Mouse (Mus musculus): ENCODE results near the gene Itgam. TPM values are rescaled to one million over a fixed set of nuclear protein-coding genes. Genes with fewer than 3 reads are reported as not detected.
"Not testable (repeated sequence)": the region's sequence is repeated elsewhere in the genome, so short reads cannot be mapped to it uniquely, and the experiment has no call there.

Gene Itgam
- total RNA-seq (2012; rRNA removed): 0.42 and 1.0 TPM in 2 replicates

- DNase-seq (ENCODE audit: low read depth, low spot score): no peak
- in situ Hi-C loops (cut with MboI; ENCODE audit: low sequenced_read_pairs in 2 of 2, unreplicated experiment in 2 of 2): no loop called here
- TF ChIP-seq ZNF384 (IDR thresholded peaks at IDR 0.05; ENCODE audit: low read depth, low read length): no peak
- TF ChIP-seq CHD2 (IDR thresholded peaks at IDR 0.05; ENCODE audit: low read depth, low read length): no peak
- TF ChIP-seq HCFC1 (IDR thresholded peaks at IDR 0.05; ENCODE audit: borderline replicate concordance, insufficient read depth, low read length): no peak
- no peak for TF ChIP-seq ZC3H11A (IDR thresholded peaks at IDR 0.05; ENCODE audit: borderline replicate concordance, low read depth, low read length)
- TF ChIP-seq MAFK (IDR thresholded peaks at IDR 0.05; ENCODE audit: insufficient read depth, low read depth, low read length): no peak
- no peaks in the 10 kb centered on the region for H3K4me1 ChIP-seq (ENCODE audit: control insufficient read depth in 2 of 2, insufficient read depth in 2 of 2, low read length in 2 of 2, poor library complexity in 1 of 2)
- H3K9me3 ChIP-seq (ENCODE audit: control insufficient read depth, insufficient read depth, low read depth, low read length): no peaks in the 10 kb centered on the region
- H3K36me3 ChIP-seq (ENCODE audit: control insufficient read depth, insufficient read depth, low read length, poor library complexity, severe bottlenecking): no peaks in the 10 kb centered on the region
- no peak within 1 kb of the TSS for H3K27ac ChIP-seq (ENCODE audit: insufficient read depth, low read depth, low read length, poor library complexity, severe bottlenecking)
- H3K4me3 ChIP-seq (ENCODE audit: insufficient read depth in 1 of 2, low read depth in 1 of 2, low read length in 2 of 2, poor library complexity in 1 of 2, severe bottlenecking in 1 of 2): no peak within 1 kb of the TSS
- H3K9ac ChIP-seq (ENCODE audit: insufficient read depth, low read depth, low read length, poor library complexity, severe bottlenecking): no peak within 1 kb of the TSS
Measured at GRCm38 (mm10) chr7:128062456-128062855, at the start of gene Itgam, which contains the start of gene Gm49368. Gene Itgam (plus strand): TSS chr7:128062640. Gene Gm49368 (plus strand): TSS chr7:128062683.

- Histone ChIP-seq H3K27ac (ENCODE audit: insufficient read depth, low read depth, low read length, poor library complexity, severe bottlenecking) (no peak overlapping the region), H3K9ac (ENCODE audit: insufficient read depth, low read depth, low read length, poor library complexity, severe bottlenecking) (no peak overlapping the region), H3K4me3 (ENCODE audit: insufficient read depth in 1 of 2, low read depth in 1 of 2, low read length in 2 of 2, poor library complexity in 1 of 2, severe bottlenecking in 1 of 2) (no peak overlapping the region), H3K9me3 (ENCODE audit: control insufficient read depth, insufficient read depth, low read depth, low read length) (no peaks in the 10 kb centered on the region), H3K4me1 (ENCODE audit: control insufficient read depth in 2 of 2, insufficient read depth in 2 of 2, low read length in 2 of 2, poor library complexity in 1 of 2) (peaks cover 0 to 10% of the 10 kb centered on the region in 2 experiments; a peak in 3 of 4 replicates), H3K36me3 (ENCODE audit: control insufficient read depth, insufficient read depth, low read length, poor library complexity, severe bottlenecking) (no peaks in the 10 kb centered on the region)
- DNase-seq (ENCODE audit: low read depth, low spot score): no peak
- TF ChIP-seq CHD2 (IDR thresholded peaks at IDR 0.05; ENCODE audit: low read depth, low read length) (no peak), HCFC1 (IDR thresholded peaks at IDR 0.05; ENCODE audit: borderline replicate concordance, insufficient read depth, low read length) (no peak), ZC3H11A (IDR thresholded peaks at IDR 0.05; ENCODE audit: borderline replicate concordance, low read depth, low read length) (no peak), MAFK (IDR thresholded peaks at IDR 0.05; ENCODE audit: insufficient read depth, low read depth, low read length) (no peak), ZNF384 (IDR thresholded peaks at IDR 0.05; ENCODE audit: low read depth, low read length) (no peak)
- in situ Hi-C loops (cut with MboI; ENCODE audit: low sequenced_read_pairs in 2 of 2, unreplicated experiment in 2 of 2): loop anchor here (10.0 to 25.0 kb wide), 2 partner anchors 192 to 199 kb away; partner anchors contain the start of gene Cox6a2 (in 2 of the 2)
Measured at GRCm38 (mm10) chr7:128013116-128013515, 49.3 kb upstream of the Itgam start.

- H3K36me3 ChIP-seq (ENCODE audit: control insufficient read depth, insufficient read depth, low read length, poor library complexity, severe bottlenecking); H3K27ac ChIP-seq (ENCODE audit: insufficient read depth, low read depth, low read length, poor library complexity, severe bottlenecking); H3K4me3 ChIP-seq (ENCODE audit: insufficient read depth in 1 of 2, low read depth in 1 of 2, low read length in 2 of 2, poor library complexity in 1 of 2, severe bottlenecking in 1 of 2); H3K4me1 ChIP-seq (ENCODE audit: control insufficient read depth in 2 of 2, insufficient read depth in 2 of 2, low read length in 2 of 2, poor library complexity in 1 of 2); DNase-seq (ENCODE audit: low read depth, low spot score); H3K9me3 ChIP-seq (ENCODE audit: control insufficient read depth, insufficient read depth, low read depth, low read length); H3K9ac ChIP-seq (ENCODE audit: insufficient read depth, low read depth, low read length, poor library complexity, severe bottlenecking): not testable (repeated sequence)
- in situ Hi-C loops (cut with MboI; ENCODE audit: low sequenced_read_pairs in 2 of 2, unreplicated experiment in 2 of 2): loop anchor here (10.0 to 25.0 kb wide), 2 partner anchors 189 to 196 kb away; partner anchors contain the start of gene Cox6a2 (in 2 of the 2)
Measured at GRCm38 (mm10) chr7:128016134-128016533, 46.3 kb upstream of the Itgam start.

- in situ Hi-C loops (cut with MboI; ENCODE audit: low sequenced_read_pairs in 2 of 2, unreplicated experiment in 2 of 2): loop anchor here (10.0 to 25.0 kb wide), 2 partner anchors 188 to 196 kb away; partner anchors contain the start of gene Cox6a2 (in 2 of the 2)
- DNase-seq (ENCODE audit: low read depth, low spot score): no peak
- H3K9ac ChIP-seq (ENCODE audit: insufficient read depth, low read depth, low read length, poor library complexity, severe bottlenecking): no peak overlapping the region
- no peaks in the 10 kb centered on the region for H3K9me3 ChIP-seq (ENCODE audit: control insufficient read depth, insufficient read depth, low read depth, low read length)
- no peaks in the 10 kb centered on the region for H3K36me3 ChIP-seq (ENCODE audit: control insufficient read depth, insufficient read depth, low read length, poor library complexity, severe bottlenecking)
- no peak for TF ChIP-seq CHD2 (IDR thresholded peaks at IDR 0.05; ENCODE audit: low read depth, low read length)
- TF ChIP-seq MAFK (IDR thresholded peaks at IDR 0.05; ENCODE audit: insufficient read depth, low read depth, low read length): no peak
- TF ChIP-seq HCFC1 (IDR thresholded peaks at IDR 0.05; ENCODE audit: borderline replicate concordance, insufficient read depth, low read length): no peak
- no peak for TF ChIP-seq ZNF384 (IDR thresholded peaks at IDR 0.05; ENCODE audit: low read depth, low read length)
- TF ChIP-seq ZC3H11A (IDR thresholded peaks at IDR 0.05; ENCODE audit: borderline replicate concordance, low read depth, low read length): no peak
- no peaks in the 10 kb centered on the region for H3K4me1 ChIP-seq (ENCODE audit: control insufficient read depth in 2 of 2, insufficient read depth in 2 of 2, low read length in 2 of 2, poor library complexity in 1 of 2)
- H3K27ac ChIP-seq (ENCODE audit: insufficient read depth, low read depth, low read length, poor library complexity, severe bottlenecking): no peak overlapping the region
- H3K4me3 ChIP-seq (ENCODE audit: insufficient read depth in 1 of 2, low read depth in 1 of 2, low read length in 2 of 2, poor library complexity in 1 of 2, severe bottlenecking in 1 of 2): no peak overlapping the region
Measured at GRCm38 (mm10) chr7:128016650-128017049, 45.8 kb upstream of the Itgam start.

- Histone ChIP-seq H3K4me3 (ENCODE audit: insufficient read depth in 1 of 2, low read depth in 1 of 2, low read length in 2 of 2, poor library complexity in 1 of 2, severe bottlenecking in 1 of 2) (no peak overlapping the region), H3K9ac (ENCODE audit: insufficient read depth, low read depth, low read length, poor library complexity, severe bottlenecking) (no peak overlapping the region), H3K4me1 (ENCODE audit: control insufficient read depth in 2 of 2, insufficient read depth in 2 of 2, low read length in 2 of 2, poor library complexity in 1 of 2) (no peaks in the 10 kb centered on the region), H3K9me3 (ENCODE audit: control insufficient read depth, insufficient read depth, low read depth, low read length) (no peaks in the 10 kb centered on the region), H3K36me3 (ENCODE audit: control insufficient read depth, insufficient read depth, low read length, poor library complexity, severe bottlenecking) (no peaks in the 10 kb centered on the region), H3K27ac (ENCODE audit: insufficient read depth, low read depth, low read length, poor library complexity, severe bottlenecking) (no peak overlapping the region)
- no peak for DNase-seq (ENCODE audit: low read depth, low spot score)
- TF ChIP-seq ZNF384 (IDR thresholded peaks at IDR 0.05; ENCODE audit: low read depth, low read length) (no peak), ZC3H11A (IDR thresholded peaks at IDR 0.05; ENCODE audit: borderline replicate concordance, low read depth, low read length) (no peak), HCFC1 (IDR thresholded peaks at IDR 0.05; ENCODE audit: borderline replicate concordance, insufficient read depth, low read length) (no peak), MAFK (IDR thresholded peaks at IDR 0.05; ENCODE audit: insufficient read depth, low read depth, low read length) (no peak), CHD2 (IDR thresholded peaks at IDR 0.05; ENCODE audit: low read depth, low read length) (no peak)
- in situ Hi-C loops (cut with MboI; ENCODE audit: low sequenced_read_pairs in 2 of 2, unreplicated experiment in 2 of 2): loop anchor here (10.0 to 25.0 kb wide), 2 partner anchors 187 to 194 kb away; partner anchors contain the start of gene Cox6a2 (in 2 of the 2)
Measured at GRCm38 (mm10) chr7:128018275-128018674, 44.2 kb upstream of the Itgam start.
